Mouse (Mus musculus): Measurements from ENCODE around the gene Sf3a1. TPM values are rescaled to one million over a fixed set of nuclear protein-coding genes. Genes with fewer than 3 reads are reported as not detected.
A peak's percentile ranks its signal among the peaks of the same experiment; 100 is the strongest.
"Not testable (repeated sequence)": the region's sequence is repeated elsewhere in the genome, so short reads cannot be mapped to it uniquely, and the experiment has no call there.

Gene Sf3a1
- polyA plus RNA-seq, 1 experiment from 2014 or later: 83.9 TPM

- Histone ChIP-seq H3K4me3 (replicated peaks) (no peak overlapping the region), H3K4me1 (no peaks in the 10 kb centered on the region), H3K27me3 (no peaks in the 10 kb centered on the region), H3K9ac (no peak overlapping the region), H3K4me2 (no peak overlapping the region), H3K36me3 (replicated peaks) (peaks cover 99% of the 10 kb centered on the region), H3K27ac (no peak overlapping the region), H3K9me3 (no peaks in the 10 kb centered on the region)
- 92% methylated on average over 5 of the region's 5 CpGs for WGBS
- ATAC-seq (ENCODE audit: low FRiP score): no peak
These were observed 14.4 kb downstream of the Sf3a1 start for GRCm38 (mm10) chr11:4174586-4174985.

DNA sequence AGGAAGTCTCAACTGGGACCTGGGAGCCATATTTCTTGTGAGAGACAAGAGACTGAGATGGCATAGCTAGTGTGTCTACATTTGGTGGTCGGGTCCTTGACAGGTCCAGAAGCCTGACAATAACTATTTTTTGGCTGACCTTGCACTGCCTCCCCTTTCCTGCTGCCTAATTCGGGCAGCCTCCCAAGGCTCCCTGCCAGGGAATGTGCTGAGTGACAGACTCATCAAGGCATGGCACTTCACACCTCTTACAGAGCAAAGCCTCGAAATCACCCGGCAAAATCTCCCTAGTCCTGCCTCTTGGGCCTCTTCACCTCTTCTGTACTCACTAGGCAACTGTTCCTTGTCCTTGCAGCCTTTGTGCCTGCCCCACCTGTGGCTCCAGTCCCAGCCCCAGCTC lies 17.6 kb downstream of the Sf3a1 start:
- Histone ChIP-seq H3K4me2 (no peak overlapping the region), H3K4me3 (replicated peaks) (no peak overlapping the region), H3K9me3 (no peaks in the 10 kb centered on the region), H3K9ac (no peak overlapping the region), H3K4me1 (no peaks in the 10 kb centered on the region), H3K36me3 (replicated peaks) (peaks cover 98% of the 10 kb centered on the region), H3K27me3 (no peaks in the 10 kb centered on the region), H3K27ac (no peak overlapping the region)
- ATAC-seq (ENCODE audit: low FRiP score): no peak
- 88% methylated on average over 4 of the region's 4 CpGs for WGBS

GRCm38 (mm10) chr11:4182061-4182460 lies 21.9 kb downstream of the Sf3a1 start:
- 5% methylated on average over 1 of the region's 1 CpGs for WGBS
- Histone ChIP-seq H3K27me3 (no peaks in the 10 kb centered on the region), H3K9ac (no peak overlapping the region), H3K4me2 (no peak overlapping the region), H3K4me1 (peaks cover 2% of the 10 kb centered on the region; the same call in 1 of the 2 replicates), H3K36me3 (replicated peaks) (peaks cover 61% of the 10 kb centered on the region), H3K27ac (no peak overlapping the region), H3K9me3 (no peaks in the 10 kb centered on the region), H3K4me3 (replicated peaks) (no peak overlapping the region)
- ATAC-seq (ENCODE audit: low FRiP score): no peak

DNA sequence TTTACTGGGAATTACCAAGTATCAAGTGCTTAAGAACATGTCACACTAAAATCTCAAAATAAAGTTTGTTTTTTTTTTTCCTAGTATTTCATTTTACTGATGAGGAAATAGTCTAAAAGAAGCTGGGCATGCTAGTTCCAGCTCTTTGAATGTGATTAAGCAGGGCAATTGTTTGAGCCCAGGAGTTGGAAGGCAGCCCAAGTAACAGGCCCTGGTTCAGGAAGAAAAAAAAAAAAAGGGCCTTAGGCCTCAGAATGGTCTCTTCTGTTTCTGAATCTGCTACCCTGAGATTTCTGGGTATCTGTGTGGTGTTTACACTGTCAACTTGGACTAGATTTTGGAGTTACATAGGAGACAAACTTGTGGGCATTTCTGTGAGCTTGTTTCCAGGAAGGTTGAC lies 23.4 kb downstream of the Sf3a1 start:
- no peak overlapping the region for H3K27ac ChIP-seq
- no peaks in the 10 kb centered on the region for H3K27me3 ChIP-seq
- H3K9ac ChIP-seq: no peak overlapping the region
- no peak for ATAC-seq (ENCODE audit: low FRiP score)
- no peak overlapping the region for H3K4me3 ChIP-seq (replicated peaks)
- H3K4me2 ChIP-seq: no peak overlapping the region
- H3K36me3 ChIP-seq (replicated peaks): peaks cover 46% of the 10 kb centered on the region
- peaks cover 14% of the 10 kb centered on the region for H3K4me1 ChIP-seq
- no peaks in the 10 kb centered on the region for H3K9me3 ChIP-seq

DNA sequence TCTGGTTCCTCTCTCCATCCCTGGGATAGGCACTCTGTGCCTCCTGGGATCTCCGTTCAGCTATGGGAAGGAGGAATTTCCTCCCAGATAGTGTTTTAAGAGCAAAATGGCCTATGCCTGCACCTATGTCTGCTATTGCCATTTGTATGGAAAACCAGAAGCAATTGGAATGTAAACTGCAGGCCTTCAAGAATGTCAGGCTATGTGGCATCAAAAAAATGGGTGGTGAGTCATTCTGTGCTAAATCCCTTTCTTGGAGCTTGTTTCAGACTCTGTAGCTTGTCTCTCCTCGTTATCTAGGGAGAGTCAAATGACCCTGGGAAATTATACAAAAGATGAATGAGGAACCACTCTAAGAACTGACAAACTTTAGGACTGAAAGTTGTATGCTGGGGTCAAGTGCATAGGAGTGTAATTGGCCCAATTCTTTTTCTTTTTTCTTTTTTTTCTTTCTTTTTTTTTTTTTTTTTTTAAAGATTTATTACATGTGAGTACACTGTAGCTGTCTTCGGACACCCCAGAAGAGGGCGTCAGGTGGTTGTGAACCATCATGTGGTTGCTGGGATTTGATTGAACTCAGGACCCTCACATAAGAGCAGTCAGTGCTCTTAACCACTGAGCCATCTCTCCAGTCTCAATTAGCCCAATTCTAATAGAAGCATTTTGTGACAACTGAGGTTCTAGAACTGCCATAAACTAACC lies 24.3 kb downstream of the Sf3a1 start:
- Histone ChIP-seq H3K4me2 (no peak overlapping the region), H3K4me1 (peaks cover 14% of the 10 kb centered on the region), H3K9ac (no peak overlapping the region), H3K36me3 (replicated peaks) (peaks cover 37% of the 10 kb centered on the region), H3K9me3 (no peaks in the 10 kb centered on the region), H3K27me3 (no peaks in the 10 kb centered on the region), H3K4me3 (replicated peaks) (no peak overlapping the region), H3K27ac (peak overlapping the region; percentile 3; the same call in 1 of the 2 replicates)
- no peak for ATAC-seq (ENCODE audit: low FRiP score)
- WGBS: 60% methylated on average over 4 of the region's 4 CpGs

GRCm38 (mm10) chr11:4185480-4185879 lies 25.3 kb downstream of the Sf3a1 start:
- WGBS: 88% methylated on average over 6 of the region's 6 CpGs
- H3K27ac ChIP-seq; H3K9me3 ChIP-seq; H3K27me3 ChIP-seq; H3K4me2 ChIP-seq; ATAC-seq (ENCODE audit: low FRiP score); H3K9ac ChIP-seq; H3K4me3 ChIP-seq (replicated peaks): not testable (repeated sequence)
- Histone ChIP-seq H3K36me3 (replicated peaks) (peaks cover 27% of the 10 kb centered on the region), H3K4me1 (peaks cover 17% of the 10 kb centered on the region)

- under 1% methylated on average over 71 of the region's 71 CpGs for WGBS
- ATAC-seq (ENCODE audit: low FRiP score): peak; percentile 100
- Histone ChIP-seq H3K27ac (peak within 1 kb of the TSS; percentile 39; the same call in 1 of the 2 replicates), H3K36me3 (replicated peaks) (peaks cover 14% of the 10 kb centered on the region), H3K4me2 (peak within 1 kb of the TSS; percentile 70), H3K9me3 (no peaks in the 10 kb centered on the region), H3K4me3 (replicated peaks) (peak within 1 kb of the TSS; percentile 82), H3K4me1 (peaks cover 17% of the 10 kb centered on the region), H3K9ac (peak within 1 kb of the TSS; percentile 87), H3K27me3 (no peaks in the 10 kb centered on the region)
These were observed 26.6 kb downstream of the Sf3a1 start, which contains the start of gene Tbc1d10a for GRCm38 (mm10) chr11:4186486-4187317. TSS of gene Tbc1d10a (plus strand) at chr11:4186789.

DNA sequence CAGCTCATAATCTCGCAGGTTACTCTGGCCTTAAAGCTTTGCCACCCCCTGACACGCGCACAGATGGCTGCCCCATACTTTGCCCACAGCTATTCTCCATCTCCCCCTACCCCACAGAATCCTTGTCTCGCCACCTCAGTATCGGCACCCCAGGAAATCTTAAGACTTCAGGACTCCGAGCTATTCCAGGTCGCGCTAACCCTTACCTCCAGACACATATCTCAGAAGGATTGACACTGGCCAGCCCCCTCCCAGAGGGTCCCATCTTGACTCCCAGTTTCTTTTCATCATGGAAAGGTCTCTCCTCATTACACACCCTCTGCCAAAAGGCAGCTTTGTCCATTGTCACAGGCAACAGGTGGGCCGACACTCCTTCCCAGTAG lies 27.2 kb downstream of the Sf3a1 start:
- H3K27ac ChIP-seq: no peak overlapping the region
- 0 out of 2 replicates have a peak, but pooled peaks have one; percentile 8 for ATAC-seq (ENCODE audit: low FRiP score)
- peak overlapping the region; percentile 70 for H3K4me2 ChIP-seq

GRCm38 (mm10) chr11:4189182-4189581 lies 29.0 kb downstream of the Sf3a1 start:
- H3K4me1 ChIP-seq: peaks cover 17% of the 10 kb centered on the region
- no peak for ATAC-seq (ENCODE audit: low FRiP score)
- no peak overlapping the region for H3K9ac ChIP-seq
- no peak overlapping the region for H3K4me2 ChIP-seq
- no peaks in the 10 kb centered on the region for H3K36me3 ChIP-seq (replicated peaks)
- WGBS: 87% methylated on average over 6 of the region's 6 CpGs
- no peaks in the 10 kb centered on the region for H3K9me3 ChIP-seq
- no peak overlapping the region for H3K27ac ChIP-seq
- H3K27me3 ChIP-seq: no peaks in the 10 kb centered on the region
- H3K4me3 ChIP-seq (replicated peaks): no peak overlapping the region

More for the DNA sequence above, 27.2 kb downstream of the Sf3a1 start:
- Histone ChIP-seq H3K36me3 (replicated peaks) (peaks cover 10% of the 10 kb centered on the region), H3K4me3 (replicated peaks) (peak overlapping the region; percentile 82), H3K4me1 (peaks cover 17% of the 10 kb centered on the region), H3K27me3 (no peaks in the 10 kb centered on the region), H3K9ac (peak overlapping the region; percentile 87), H3K9me3 (no peaks in the 10 kb centered on the region)
- WGBS: 18% methylated on average over 9 of the region's 9 CpGs

DNA sequence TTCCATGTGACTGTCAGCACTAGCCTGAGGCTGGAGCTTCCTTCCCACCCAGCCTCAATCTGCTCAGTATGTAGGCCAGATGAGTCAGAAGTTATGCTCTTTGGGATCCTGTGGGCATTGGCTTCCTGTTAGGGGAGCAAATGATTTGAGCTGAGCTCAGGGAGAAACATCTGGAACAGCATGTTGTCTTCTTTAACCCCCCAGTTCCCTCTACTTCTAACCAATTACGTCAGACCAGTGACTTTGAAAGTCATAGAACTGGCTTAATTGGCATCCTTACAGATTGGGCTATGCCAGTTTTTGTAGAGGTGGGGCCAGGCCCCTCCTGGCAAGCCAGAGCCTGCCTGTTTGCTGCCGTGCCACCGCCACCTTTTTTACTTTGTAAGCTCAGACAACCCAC lies 30.5 kb downstream of the Sf3a1 start:
- Histone ChIP-seq H3K9ac (no peak overlapping the region), H3K27me3 (no peaks in the 10 kb centered on the region), H3K9me3 (no peaks in the 10 kb centered on the region), H3K4me2 (no peak overlapping the region), H3K4me3 (replicated peaks) (no peak overlapping the region), H3K4me1 (peaks cover 17% of the 10 kb centered on the region), H3K27ac (no peak overlapping the region), H3K36me3 (replicated peaks) (no peaks in the 10 kb centered on the region)
- WGBS: 51% methylated on average over 3 of the region's 3 CpGs
- no peak for ATAC-seq (ENCODE audit: low FRiP score)

GRCm38 (mm10) chr11:4192757-4193156 lies 32.6 kb downstream of the Sf3a1 start:
- no peaks in the 10 kb centered on the region for H3K36me3 ChIP-seq (replicated peaks)
- WGBS: 63% methylated on average over 3 of the region's 3 CpGs
- no peaks in the 10 kb centered on the region for H3K27me3 ChIP-seq
- H3K9me3 ChIP-seq: no peaks in the 10 kb centered on the region
- H3K27ac ChIP-seq: no peak overlapping the region
- H3K4me3 ChIP-seq (replicated peaks): no peak overlapping the region
- H3K4me2 ChIP-seq: no peak overlapping the region
- no peak for ATAC-seq (ENCODE audit: low FRiP score)
- H3K4me1 ChIP-seq: peaks cover 8% of the 10 kb centered on the region
- no peak overlapping the region for H3K9ac ChIP-seq

DNA sequence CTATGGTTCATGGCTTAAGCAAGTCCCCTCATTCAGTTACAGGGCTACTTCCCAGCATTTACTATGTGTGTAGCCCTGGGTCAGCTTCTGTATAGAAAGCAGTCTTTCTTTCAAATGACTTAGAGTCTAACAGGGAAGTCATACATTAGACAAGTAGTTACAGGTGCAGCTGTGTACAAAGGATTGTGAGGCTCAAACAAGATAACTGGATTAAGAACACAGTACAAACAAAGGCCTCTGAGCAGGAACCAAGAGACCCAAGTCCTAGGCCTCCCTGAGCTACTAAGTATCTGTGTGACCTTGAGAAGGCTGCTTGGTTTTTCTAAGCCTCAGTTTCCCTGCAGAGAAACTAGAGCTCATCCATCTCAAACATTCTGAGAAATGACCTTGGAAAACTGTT lies 33.3 kb downstream of the Sf3a1 start:
- Histone ChIP-seq H3K9me3 (no peaks in the 10 kb centered on the region), H3K9ac (no peak overlapping the region), H3K4me3 (replicated peaks) (no peak overlapping the region), H3K27ac (no peak overlapping the region), H3K36me3 (replicated peaks) (no peaks in the 10 kb centered on the region), H3K4me2 (no peak overlapping the region), H3K27me3 (no peaks in the 10 kb centered on the region), H3K4me1 (0 out of 2 replicates have a peak, but pooled peaks cover 2% of the 10 kb centered on the region)
- ATAC-seq (ENCODE audit: low FRiP score): no peak

Data from forebrain, embryonic 12.5 days (tissue).